Mouse (Mus musculus): ENCODE measurements around the gene Sirpa. TPM values are rescaled to one million over a fixed set of nuclear protein-coding genes. Genes with fewer than 3 reads are reported as not detected.

Sirpa gene
- polyA plus RNA-seq, 1 experiment from 2014 or later: 30.1 TPM

- H3K4me1 ChIP-seq (ENCODE audit: insufficient read depth, low read depth, low read length): peaks cover 8% of the 10 kb centered on the region; the same call in 1 of the 2 replicates
- 48% methylated on average over 7 of the region's 7 CpGs for WGBS
- no peaks in the 10 kb centered on the region for H3K27me3 ChIP-seq (replicated peaks; ENCODE audit: insufficient read depth, low read length)
- H3K4me3 ChIP-seq (ENCODE audit: low read depth, low read length): no peak overlapping the region
- H3K36me3 ChIP-seq (ENCODE audit: insufficient read depth, low read length): no peaks in the 10 kb centered on the region
- ATAC-seq (no peak), DNase-seq (ENCODE audit: low spot score) (peak; percentile 43)
- H3K9me3 ChIP-seq (ENCODE audit: low read length): no peaks in the 10 kb centered on the region
- peak overlapping the region; percentile 14; the same call in 1 of the 2 replicates for H3K27ac ChIP-seq (ENCODE audit: low read length)
- TF ChIP-seq CTCF (IDR thresholded peaks at IDR 0.05): no peak
- no peak overlapping the region for H3K9ac ChIP-seq (replicated peaks; ENCODE audit: low read depth)
- no peak overlapping the region for H3K4me2 ChIP-seq (replicated peaks; ENCODE audit: low read depth, low read length)
These were observed 3.1 kb downstream of the Sirpa start for GRCm38 (mm10) chr2:129595661-129596209.

- ATAC-seq (no peak), DNase-seq (ENCODE audit: low spot score) (no peak)
- WGBS: 85% methylated on average over 15 of the region's 15 CpGs
- Histone ChIP-seq H3K4me2 (replicated peaks; ENCODE audit: low read depth, low read length) (no peak overlapping the region), H3K27me3 (replicated peaks; ENCODE audit: insufficient read depth, low read length) (no peaks in the 10 kb centered on the region), H3K4me3 (ENCODE audit: low read depth, low read length) (no peak overlapping the region), H3K4me1 (ENCODE audit: insufficient read depth, low read depth, low read length) (peaks cover 8% of the 10 kb centered on the region; the same call in 1 of the 2 replicates), H3K9ac (replicated peaks; ENCODE audit: low read depth) (no peak overlapping the region), H3K27ac (ENCODE audit: low read length) (no peak overlapping the region), H3K36me3 (ENCODE audit: insufficient read depth, low read length) (no peaks in the 10 kb centered on the region), H3K9me3 (ENCODE audit: low read length) (no peaks in the 10 kb centered on the region)
- TF ChIP-seq EP300 (IDR thresholded peaks at IDR 0.05) (no peak), CTCF (IDR thresholded peaks at IDR 0.05) (no peak)
These were observed 4.0 kb downstream of the Sirpa start for GRCm38 (mm10) chr2:129596555-129597172.

GRCm38 (mm10) chr2:129597581-129597980 lies 4.9 kb downstream of the Sirpa start:
- H3K4me3 ChIP-seq (ENCODE audit: low read depth, low read length): no peak overlapping the region
- no peak overlapping the region for H3K27ac ChIP-seq (ENCODE audit: low read length)

GRCm38 (mm10) chr2:129598094-129598493 lies 5.5 kb downstream of the Sirpa start:
- ATAC-seq (no peak), DNase-seq (ENCODE audit: low spot score) (no peak)
- Histone ChIP-seq H3K4me2 (replicated peaks; ENCODE audit: low read depth, low read length) (no peak overlapping the region), H3K4me3 (ENCODE audit: low read depth, low read length) (no peak overlapping the region), H3K9me3 (ENCODE audit: low read length) (no peaks in the 10 kb centered on the region), H3K36me3 (ENCODE audit: insufficient read depth, low read length) (no peaks in the 10 kb centered on the region), H3K9ac (replicated peaks; ENCODE audit: low read depth) (no peak overlapping the region), H3K4me1 (ENCODE audit: insufficient read depth, low read depth, low read length) (peaks cover 8% of the 10 kb centered on the region; the same call in 1 of the 2 replicates), H3K27ac (ENCODE audit: low read length) (no peak overlapping the region), H3K27me3 (replicated peaks; ENCODE audit: insufficient read depth, low read length) (no peaks in the 10 kb centered on the region)
- no peak for TF ChIP-seq EP300 (IDR thresholded peaks at IDR 0.05)
- no peak for TF ChIP-seq CTCF (IDR thresholded peaks at IDR 0.05)
- WGBS: 56% methylated on average over 9 of the region's 9 CpGs

More at GRCm38 (mm10) chr2:129597581-129597980, 4.9 kb downstream of the Sirpa start:
- Histone ChIP-seq H3K4me1 (ENCODE audit: insufficient read depth, low read depth, low read length) (peaks cover 8% of the 10 kb centered on the region; the same call in 1 of the 2 replicates), H3K36me3 (ENCODE audit: insufficient read depth, low read length) (no peaks in the 10 kb centered on the region), H3K27me3 (replicated peaks; ENCODE audit: insufficient read depth, low read length) (no peaks in the 10 kb centered on the region), H3K9ac (replicated peaks; ENCODE audit: low read depth) (no peak overlapping the region), H3K9me3 (ENCODE audit: low read length) (no peaks in the 10 kb centered on the region), H3K4me2 (replicated peaks; ENCODE audit: low read depth, low read length) (no peak overlapping the region)
- 41% methylated on average over 1 of the region's 1 CpGs for WGBS
- ATAC-seq (no peak), DNase-seq (ENCODE audit: low spot score) (no peak)
- TF ChIP-seq EP300 (IDR thresholded peaks at IDR 0.05) (no peak), CTCF (IDR thresholded peaks at IDR 0.05) (no peak)

DNA sequence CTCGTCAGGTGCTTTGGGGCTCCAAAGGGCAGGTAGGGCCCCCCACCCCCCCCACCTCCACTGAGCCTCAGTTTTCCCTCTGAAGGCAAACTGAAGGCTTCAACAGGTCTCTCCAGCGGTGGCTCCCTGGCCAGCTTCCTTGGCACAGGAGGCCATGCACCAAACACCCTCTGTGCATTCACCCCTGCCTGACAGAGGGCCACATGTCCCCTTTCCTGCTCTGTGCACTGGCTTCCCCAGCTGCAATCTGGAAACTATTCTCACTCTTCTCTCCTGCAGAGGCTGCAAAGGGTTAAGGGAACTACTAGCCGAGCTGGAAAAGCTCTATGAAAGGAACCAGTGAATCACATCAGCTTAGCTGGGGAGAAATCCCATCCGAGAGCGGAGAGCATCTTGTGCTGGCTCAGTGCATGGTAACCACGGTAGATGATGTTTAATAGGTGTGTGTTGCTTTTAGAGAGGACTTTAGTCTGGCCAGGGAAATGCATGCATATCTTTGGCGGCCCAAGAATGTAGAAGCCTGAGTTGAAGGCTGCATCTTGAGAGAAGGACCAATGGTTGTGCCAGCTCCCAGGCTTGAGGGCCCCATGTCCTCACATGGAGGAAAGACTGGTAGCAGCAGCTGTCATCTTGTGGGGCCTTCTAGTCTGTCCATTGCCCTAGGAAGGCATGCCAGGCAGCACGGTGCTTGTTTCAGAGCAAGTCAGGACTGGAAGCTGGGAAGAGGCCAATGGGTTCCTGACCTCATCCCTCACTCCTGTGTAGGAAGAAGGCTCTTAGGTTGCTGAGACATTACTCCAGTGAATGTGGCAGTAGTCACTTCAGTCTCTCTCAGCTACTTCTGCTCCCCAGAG lies 6.8 kb downstream of the Sirpa start:
- no peak for TF ChIP-seq EP300 (IDR thresholded peaks at IDR 0.05)
- no peak for TF ChIP-seq CTCF (IDR thresholded peaks at IDR 0.05)
- ATAC-seq (no peak), DNase-seq (ENCODE audit: low spot score) (no peak)
- no peaks in the 10 kb centered on the region for H3K9me3 ChIP-seq (ENCODE audit: low read length)
- no peak overlapping the region for H3K9ac ChIP-seq (replicated peaks; ENCODE audit: low read depth)
- no peaks in the 10 kb centered on the region for H3K4me1 ChIP-seq (ENCODE audit: insufficient read depth, low read depth, low read length)
- H3K36me3 ChIP-seq (ENCODE audit: insufficient read depth, low read length): no peaks in the 10 kb centered on the region
- H3K27ac ChIP-seq (ENCODE audit: low read length): no peak overlapping the region
- 69% methylated on average over 8 of the region's 8 CpGs for WGBS
- no peaks in the 10 kb centered on the region for H3K27me3 ChIP-seq (replicated peaks; ENCODE audit: insufficient read depth, low read length)
- no peak overlapping the region for H3K4me3 ChIP-seq (ENCODE audit: low read depth, low read length)
- no peak overlapping the region for H3K4me2 ChIP-seq (replicated peaks; ENCODE audit: low read depth, low read length)

- H3K9ac ChIP-seq (replicated peaks; ENCODE audit: low read depth): no peak overlapping the region
- H3K36me3 ChIP-seq (ENCODE audit: insufficient read depth, low read length): no peaks in the 10 kb centered on the region
- H3K27ac ChIP-seq (ENCODE audit: low read length): no peak overlapping the region
- 69% methylated on average over 1 of the region's 1 CpGs for WGBS
- no peak overlapping the region for H3K4me2 ChIP-seq (replicated peaks; ENCODE audit: low read depth, low read length)
- DNase-seq (ENCODE audit: low spot score): peak; percentile 71
- no peaks in the 10 kb centered on the region for H3K4me1 ChIP-seq (ENCODE audit: insufficient read depth, low read depth, low read length)
- H3K4me3 ChIP-seq (ENCODE audit: low read depth, low read length): no peak overlapping the region
- no peak for TF ChIP-seq EP300 (IDR thresholded peaks at IDR 0.05)
- 0 out of 2 replicates have a peak, but pooled peaks have one; percentile 11 for TF ChIP-seq CTCF (IDR thresholded peaks at IDR 0.05)
- H3K27me3 ChIP-seq (replicated peaks; ENCODE audit: insufficient read depth, low read length): no peaks in the 10 kb centered on the region
- H3K9me3 ChIP-seq (ENCODE audit: low read length): no peaks in the 10 kb centered on the region
- peak; percentile 66 for ATAC-seq
These were observed 8.5 kb downstream of the Sirpa start for GRCm38 (mm10) chr2:129601059-129601650.

Data from lung, postnatal 0 days (tissue).